14 mouse cellular contexts compared by ENCODE assay signal in the genomic region with DNA sequence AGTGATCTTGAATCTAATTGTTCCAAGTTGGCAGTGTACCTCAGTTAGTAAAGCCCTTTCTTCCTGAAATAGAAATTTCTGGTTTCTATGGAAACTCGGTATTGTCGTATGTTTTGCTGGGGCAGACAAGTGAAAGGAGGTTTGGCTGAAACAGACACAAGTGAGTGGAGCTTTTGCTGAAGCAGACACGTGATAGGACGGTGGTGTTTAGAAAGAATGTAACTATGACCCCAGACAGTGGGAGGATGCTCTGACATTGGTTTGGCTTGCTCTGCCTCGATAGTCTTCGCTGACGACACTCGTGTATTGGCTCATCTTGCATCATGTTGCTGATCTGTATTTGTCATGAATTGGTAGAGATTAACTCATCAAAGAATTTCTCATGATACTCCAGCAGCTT. TPM values are rescaled to one million over a fixed set of nuclear protein-coding genes. Genes with fewer than 3 reads are reported as not detected.
"Had no signal": no experiment of that assay in that cellular context is flagged by ENCODE, and none has a peak within 500 bp of the region (broad histone marks: within the 10 kb centered on the region; RNA-seq: fewer than 3 reads in every experiment).

No protein-coding gene starts in this region.

- H3K36me3 ChIP-seq: limb, embryonic 13.5 days; liver, embryonic 15.5 days; midbrain, embryonic 10.5 days; neural tube, embryonic 13.5 days had no signal

- H3K9me3 ChIP-seq: limb, embryonic 13.5 days; liver, embryonic 15.5 days; midbrain, embryonic 10.5 days; neural tube, embryonic 13.5 days had no signal

- H3K4me2 ChIP-seq: limb, embryonic 13.5 days; lung, embryonic 14.5 days; neural tube, embryonic 13.5 days had no signal

- DNase-seq: kidney, adult 8-10 months; left cerebral cortex, postnatal 4 days; retina, postnatal 1 day; right cerebral cortex, postnatal 4 days; spleen, adult 18-20 months; thymus, postnatal 4 days had no signal

- H3K27me3 ChIP-seq: limb, embryonic 13.5 days; liver, embryonic 15.5 days; neural tube, embryonic 13.5 days had no signal

- H3K4me1 ChIP-seq: limb, embryonic 13.5 days; midbrain, embryonic 10.5 days; neural tube, embryonic 13.5 days had no signal

- H3K4me3 ChIP-seq: layer of hippocampus, adult 2 months; limb, embryonic 13.5 days; liver, embryonic 15.5 days; midbrain, embryonic 10.5 days; neural tube, embryonic 13.5 days had no signal

- ATAC-seq: midbrain, embryonic 16.5 days had no signal

- H3K27ac ChIP-seq: kidney, postnatal 0 days; layer of hippocampus, adult 2 months; limb, embryonic 13.5 days; liver, embryonic 15.5 days; midbrain, embryonic 10.5 days; neural tube, embryonic 13.5 days had no signal

- H3K9ac ChIP-seq: limb, embryonic 13.5 days; liver, embryonic 15.5 days; lung, embryonic 14.5 days; neural tube, embryonic 13.5 days had no signal

RNA-seq across cellular contexts. Expression of gene Paqr9, which starts 38.4 kb away (rescaled TPM):
- polyA plus RNA-seq: lung, embryonic 14.5 days had no signal
